ENCODE assay signal across 16 mouse cellular contexts in genomic region chr8:26913562-26914529, GRCm38 (mm10).
DNase-seq lines count a peak whose midpoint lies in the region; ATAC-seq and TF ChIP-seq lines count a peak whose summit lies in the region.
"Had no signal": no experiment of that assay in that cellular context is flagged by ENCODE, and none has a peak within 500 bp of the region (broad histone marks: within the 10 kb centered on the region; RNA-seq: fewer than 3 reads in every experiment).

No protein-coding gene starts in this region.

- TF ChIP-seq CTCF in midbrain, postnatal 0 days (IDR thresholded peaks at IDR 0.05), result no peak

- 0 out of 2 replicates have a peak overlapping the region, but pooled peaks have one; percentile 11 for H3K27ac ChIP-seq in embryonic facial prominence, embryonic 15.5 days (replicated peaks)
- no peak overlapping the region for H3K27ac ChIP-seq in embryonic facial prominence, embryonic 10.5 days (replicated peaks)
- no peak overlapping the region for H3K27ac ChIP-seq in lung, embryonic 15.5 days
- peak overlapping the region; percentile 67 for H3K27ac ChIP-seq in stomach, embryonic 15.5 days
- no peak overlapping the region for H3K27ac ChIP-seq in midbrain, postnatal 0 days (ENCODE audit: low read depth, low read length)
- H3K27ac ChIP-seq: embryonic facial prominence, embryonic 13.5 days; forebrain, embryonic 15.5 days had no signal

- H3K9ac ChIP-seq in embryonic facial prominence, embryonic 15.5 days, result no peak overlapping the region
- no peak overlapping the region for H3K9ac ChIP-seq in lung, embryonic 15.5 days
- no peak overlapping the region for H3K9ac ChIP-seq in stomach, embryonic 15.5 days
- H3K9ac ChIP-seq in midbrain, postnatal 0 days (replicated peaks; ENCODE audit: low read length, poor library complexity, severe bottlenecking), result no peak overlapping the region
- H3K9ac ChIP-seq: embryonic facial prominence, embryonic 13.5 days; forebrain, embryonic 15.5 days had no signal

- no peak for DNase-seq in embryonic facial prominence, embryonic 10.5 days (ENCODE audit: low spot score)
- no peak for DNase-seq in lung, postnatal 10 days
- no peak for DNase-seq in midbrain, postnatal 0 days (ENCODE audit: low spot score)
- no peak for DNase-seq in natural killer cell, adult 2 months (ENCODE audit: low spot score in 2 of 2)
- DNase-seq: cerebellum, adult 18-20 months; heart, postnatal 14 days; kidney, adult 8-10 months; thymus, postnatal 25 days had no signal

- H3K4me3 ChIP-seq in embryonic facial prominence, embryonic 15.5 days (replicated peaks), result no peak overlapping the region
- H3K4me3 ChIP-seq in embryonic facial prominence, embryonic 10.5 days, result no peak overlapping the region
- H3K4me3 ChIP-seq in lung, embryonic 15.5 days, result no peak overlapping the region
- no peak overlapping the region for H3K4me3 ChIP-seq in stomach, embryonic 15.5 days (replicated peaks)
- H3K4me3 ChIP-seq in midbrain, postnatal 0 days (ENCODE audit: low read depth, low read length), result no peak overlapping the region
- H3K4me3 ChIP-seq: embryonic facial prominence, embryonic 13.5 days; forebrain, embryonic 15.5 days had no signal

- H3K27me3 ChIP-seq in embryonic facial prominence, embryonic 15.5 days, result no peaks in the 10 kb centered on the region
- H3K27me3 ChIP-seq in embryonic facial prominence, embryonic 10.5 days (replicated peaks; ENCODE audit: low read depth, poor library complexity, severe bottlenecking), result no peaks in the 10 kb centered on the region
- H3K27me3 ChIP-seq in lung, embryonic 15.5 days, result peaks cover 6% of the 10 kb centered on the region; the same call in 1 of the 2 replicates
- H3K27me3 ChIP-seq in stomach, embryonic 15.5 days (replicated peaks), result no peaks in the 10 kb centered on the region
- no peaks in the 10 kb centered on the region for H3K27me3 ChIP-seq in midbrain, postnatal 0 days (ENCODE audit: insufficient read depth, low read length)
- H3K27me3 ChIP-seq: embryonic facial prominence, embryonic 13.5 days; forebrain, embryonic 15.5 days had no signal

- no peak for ATAC-seq in embryonic facial prominence, embryonic 15.5 days (ENCODE audit: insufficient number of reproducible peaks, low FRiP score, low TSS enrichment, low read depth)
- ATAC-seq in lung, embryonic 15.5 days (ENCODE audit: borderline replicate concordance, extremely low read depth, low FRiP score, low TSS enrichment), result peak; percentile 56; the same call in 1 of the 2 replicates
- ATAC-seq in hematopoietic stem cell, adult 5-6 weeks (replicated peaks in 1 of 2; ENCODE audit: insufficient read depth in 1 of 2, low FRiP score in 2 of 2, low TSS enrichment in 1 of 2, low read depth in 1 of 2, poor library complexity in 2 of 2, severe bottlenecking in 2 of 2), result peak; percentile 41 to 53; a peak in 3 of 4 replicates
- no peak for ATAC-seq in stomach, embryonic 15.5 days (ENCODE audit: insufficient read depth, low FRiP score, low read depth)
- no peak for ATAC-seq in midbrain, postnatal 0 days (ENCODE audit: low FRiP score)
- ATAC-seq: CD4-positive, CD25-positive, alpha-beta regulatory T cell, adult 4 months; forebrain, embryonic 15.5 days; Patski had no signal

- H3K4me1 ChIP-seq in embryonic facial prominence, embryonic 15.5 days, result 0 out of 2 replicates have a peak, but pooled peaks cover 3% of the 10 kb centered on the region
- peaks cover 11% of the 10 kb centered on the region for H3K4me1 ChIP-seq in embryonic facial prominence, embryonic 10.5 days
- H3K4me1 ChIP-seq in lung, embryonic 15.5 days, result no peaks in the 10 kb centered on the region
- H3K4me1 ChIP-seq in stomach, embryonic 15.5 days, result peaks cover 6% of the 10 kb centered on the region; the same call in 1 of the 2 replicates
- H3K4me1 ChIP-seq in midbrain, postnatal 0 days (ENCODE audit: insufficient read depth, low read length), result no peaks in the 10 kb centered on the region
- H3K4me1 ChIP-seq: embryonic facial prominence, embryonic 13.5 days; forebrain, embryonic 15.5 days had no signal

- H3K36me3 ChIP-seq in embryonic facial prominence, embryonic 15.5 days, result no peaks in the 10 kb centered on the region
- H3K36me3 ChIP-seq in embryonic facial prominence, embryonic 10.5 days (replicated peaks), result no peaks in the 10 kb centered on the region
- H3K36me3 ChIP-seq in lung, embryonic 15.5 days, result no peaks in the 10 kb centered on the region
- H3K36me3 ChIP-seq in stomach, embryonic 15.5 days, result no peaks in the 10 kb centered on the region
- no peaks in the 10 kb centered on the region for H3K36me3 ChIP-seq in midbrain, postnatal 0 days (ENCODE audit: insufficient read depth, low read length)
- H3K36me3 ChIP-seq: embryonic facial prominence, embryonic 13.5 days; forebrain, embryonic 15.5 days had no signal

- 62% methylated on average over 18 of the region's 18 CpGs for WGBS in embryonic facial prominence, embryonic 15.5 days
- 83% methylated on average over 18 of the region's 18 CpGs for WGBS in embryonic facial prominence, embryonic 10.5 days
- WGBS in lung, embryonic 15.5 days, result 47% methylated on average over 18 of the region's 18 CpGs
- 31% methylated on average over 18 of the region's 18 CpGs for WGBS in stomach, embryonic 15.5 days
- 85% methylated on average over 18 of the region's 18 CpGs for WGBS in midbrain, postnatal 0 days

- H3K4me2 ChIP-seq in embryonic facial prominence, embryonic 15.5 days (replicated peaks), result no peak overlapping the region
- H3K4me2 ChIP-seq in lung, embryonic 15.5 days, result no peak overlapping the region
- H3K4me2 ChIP-seq in stomach, embryonic 15.5 days, result no peak overlapping the region
- no peak overlapping the region for H3K4me2 ChIP-seq in midbrain, postnatal 0 days (ENCODE audit: low read depth, low read length, poor library complexity, severe bottlenecking)
- H3K4me2 ChIP-seq: embryonic facial prominence, embryonic 13.5 days; forebrain, embryonic 15.5 days had no signal

- H3K9me3 ChIP-seq in embryonic facial prominence, embryonic 15.5 days (replicated peaks), result no peaks in the 10 kb centered on the region
- no peaks in the 10 kb centered on the region for H3K9me3 ChIP-seq in embryonic facial prominence, embryonic 10.5 days
- H3K9me3 ChIP-seq in lung, embryonic 15.5 days, result no peaks in the 10 kb centered on the region
- H3K9me3 ChIP-seq in stomach, embryonic 15.5 days, result no peaks in the 10 kb centered on the region
- H3K9me3 ChIP-seq in midbrain, postnatal 0 days (ENCODE audit: low read length), result no peaks in the 10 kb centered on the region
- H3K9me3 ChIP-seq: embryonic facial prominence, embryonic 13.5 days; forebrain, embryonic 15.5 days had no signal

Comparison
In these comparisons a context has a peak if more than half of its experiments do, and no peak if none do; other contexts are left out.
1. H3K27ac ChIP-seq: peak in embryonic facial prominence, embryonic 15.5 days (single experiment) and stomach, embryonic 15.5 days (single experiment); none in embryonic facial prominence, embryonic 10.5 days (single experiment), lung, embryonic 15.5 days (single experiment) and midbrain, postnatal 0 days (single experiment).
2. ATAC-seq: peak in lung, embryonic 15.5 days (single experiment) and hematopoietic stem cell, adult 5-6 weeks (2 of 2); none in embryonic facial prominence, embryonic 15.5 days (single experiment), stomach, embryonic 15.5 days (single experiment) and midbrain, postnatal 0 days (single experiment).